Mouse (Mus musculus) ZHBTc4 (cell line): Measurements from ENCODE around the gene Abca17.

ENCODE experiments used
- DNase-seq: peaks from one replicate; pipeline ENCODE4 v3.0.0-alpha.2; 2011; ENCODE audit warnings: low read depth, low spot score

Abca17 gene

DNA sequence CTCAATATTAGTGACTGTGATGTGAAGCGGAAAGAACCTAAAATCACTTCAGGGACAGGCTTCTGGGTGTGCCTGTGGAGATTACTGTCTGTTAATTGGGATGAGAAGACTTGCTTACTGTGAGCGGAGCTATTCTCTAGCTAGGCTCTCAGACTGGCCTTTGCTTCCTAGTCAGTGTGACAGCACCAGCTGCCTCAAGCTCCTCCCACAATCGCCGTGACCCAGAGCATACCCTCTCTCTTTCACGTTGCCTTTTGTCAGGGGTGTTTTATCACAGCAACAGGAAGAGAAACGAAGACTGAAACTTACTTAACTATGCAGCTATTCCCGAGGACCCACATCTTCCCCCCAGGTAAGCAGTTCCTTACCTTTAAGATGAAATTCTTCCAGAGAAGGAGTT is 4.0 kb downstream of the Abca17 start:
- DNase-seq: no peak

DNA sequence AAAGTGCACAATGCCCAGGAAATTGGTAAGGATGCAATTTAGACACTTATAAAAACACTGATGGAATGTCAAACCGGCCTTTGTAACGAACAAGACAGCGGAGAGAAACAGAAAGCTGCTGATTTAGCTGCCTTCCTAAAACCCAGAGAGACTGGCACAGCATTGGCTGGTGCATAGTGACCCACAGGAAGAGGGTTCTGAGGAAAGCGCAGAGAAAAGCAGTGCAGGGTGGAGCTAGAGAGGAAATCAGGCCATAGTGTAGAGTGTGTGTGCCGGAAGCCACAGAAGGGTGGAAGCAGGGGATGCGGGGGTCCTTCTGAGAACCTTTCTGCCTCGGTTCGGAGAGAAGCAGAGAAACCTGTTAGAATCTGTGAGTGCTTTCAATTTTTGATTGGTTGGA is 6.2 kb downstream of the Abca17 start:
- no peak for DNase-seq

DNA sequence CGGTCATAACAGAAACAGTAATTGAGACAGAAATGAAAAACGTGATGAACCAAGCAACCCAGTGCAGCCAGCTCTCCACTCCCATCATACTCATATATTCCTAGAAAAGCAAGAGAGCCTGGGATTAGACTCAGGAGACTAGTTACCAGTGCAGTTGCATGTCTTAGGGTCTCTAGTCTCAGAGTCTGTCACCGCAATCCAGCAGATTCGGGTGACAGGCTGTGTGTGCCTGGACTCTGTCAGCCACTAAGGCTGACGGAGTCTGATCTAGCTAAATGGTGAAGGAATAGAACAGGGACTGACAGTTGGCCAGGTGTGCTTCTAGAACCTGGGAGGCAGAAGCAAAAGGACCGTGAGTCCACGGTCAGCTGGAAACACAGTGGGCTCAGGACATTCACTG is 23.2 kb downstream of the Abca17 start:
- no peak for DNase-seq

DNA sequence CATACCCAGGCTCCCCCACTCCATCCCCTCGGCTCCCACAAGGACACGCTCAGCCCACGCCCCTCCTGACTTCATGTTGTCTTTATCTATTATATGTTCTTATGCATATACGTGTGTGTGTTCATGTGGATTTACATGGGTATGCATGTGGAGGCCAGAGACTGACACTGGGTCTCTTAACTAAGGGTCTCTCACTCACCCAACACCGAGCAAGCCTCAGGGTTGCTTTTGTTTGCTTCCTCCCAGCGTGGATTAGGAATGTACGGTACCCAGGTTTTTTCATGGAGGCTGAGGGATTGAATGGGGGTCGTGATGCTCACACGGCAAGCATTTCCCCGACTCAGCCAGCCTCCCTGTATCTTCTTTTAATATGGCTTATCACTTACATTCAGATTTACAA is 25.8 kb downstream of the Abca17 start:
- no peak for DNase-seq

DNA sequence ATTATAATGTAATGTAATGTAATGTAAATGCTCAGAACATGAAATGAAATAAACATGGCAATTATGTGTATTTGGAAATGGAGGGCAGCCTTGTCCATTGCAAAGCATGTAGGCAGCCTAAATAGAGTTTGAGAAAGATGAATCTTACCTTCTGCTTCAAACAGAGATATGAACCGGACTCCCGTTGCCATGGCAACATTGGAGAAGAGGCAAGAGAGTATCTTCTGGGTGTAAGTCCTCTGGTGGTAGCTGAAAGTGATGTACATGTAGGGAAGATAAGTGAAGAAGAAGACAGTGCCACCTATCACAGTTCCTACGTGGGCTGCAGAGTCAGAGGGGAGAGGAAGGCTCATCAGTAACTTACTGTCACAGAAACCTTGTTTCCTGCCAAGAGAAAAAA is 30.0 kb downstream of the Abca17 start:
- no peak for DNase-seq

DNA sequence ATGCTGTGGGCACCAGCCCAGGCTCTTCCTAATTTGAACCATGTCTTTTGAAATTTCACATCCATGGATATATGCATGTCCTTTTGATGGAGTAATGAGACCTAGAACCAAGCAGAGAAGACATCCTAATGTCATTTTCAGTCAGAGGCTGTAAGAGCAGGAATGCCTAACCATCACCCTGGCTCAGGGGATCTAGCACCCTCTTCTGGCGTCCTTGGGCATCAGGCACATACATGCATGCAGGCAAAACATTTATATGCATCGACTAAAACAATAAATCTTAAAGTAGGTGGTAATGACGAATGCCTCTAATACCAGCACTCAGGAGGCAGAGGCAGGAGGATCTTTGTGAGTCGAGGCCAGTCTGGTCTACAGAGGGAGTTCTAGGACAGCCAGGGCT is 43.4 kb downstream of the Abca17 start:
- DNase-seq: peak; percentile 47

GRCm38 (mm10) chr17:24300651-24301050 is 50.2 kb downstream of the Abca17 start:
- no peak for DNase-seq

DNA sequence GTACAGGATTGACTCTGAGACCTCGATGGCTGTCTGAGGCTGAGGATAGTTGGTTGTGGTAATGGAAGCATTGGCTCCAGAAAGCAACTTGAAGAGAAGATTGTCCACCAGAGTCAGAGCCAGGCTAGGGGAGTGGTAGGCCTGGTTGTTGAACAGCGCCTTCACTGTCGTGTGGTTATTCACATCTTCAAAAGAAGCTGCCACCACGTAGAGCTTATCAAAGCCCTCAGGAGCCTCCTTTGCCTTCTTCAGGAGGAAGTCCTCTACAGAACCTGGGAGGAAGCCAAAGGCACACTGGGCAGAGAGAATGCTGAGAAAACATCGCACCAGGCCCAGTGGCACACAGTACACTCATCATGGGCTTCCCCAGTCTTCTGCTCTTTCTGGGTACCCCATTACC is 61.5 kb downstream of the Abca17 start:
- DNase-seq: no peak

GRCm38 (mm10) chr17:24288477-24288876 is 62.4 kb downstream of the Abca17 start:
- DNase-seq: no peak

GRCm38 (mm10) chr17:24285680-24286079 is 65.2 kb downstream of the Abca17 start:
- no peak for DNase-seq

GRCm38 (mm10) chr17:24283266-24283818 is 67.5 kb downstream of the Abca17 start:
- DNase-seq: no peak

DNA sequence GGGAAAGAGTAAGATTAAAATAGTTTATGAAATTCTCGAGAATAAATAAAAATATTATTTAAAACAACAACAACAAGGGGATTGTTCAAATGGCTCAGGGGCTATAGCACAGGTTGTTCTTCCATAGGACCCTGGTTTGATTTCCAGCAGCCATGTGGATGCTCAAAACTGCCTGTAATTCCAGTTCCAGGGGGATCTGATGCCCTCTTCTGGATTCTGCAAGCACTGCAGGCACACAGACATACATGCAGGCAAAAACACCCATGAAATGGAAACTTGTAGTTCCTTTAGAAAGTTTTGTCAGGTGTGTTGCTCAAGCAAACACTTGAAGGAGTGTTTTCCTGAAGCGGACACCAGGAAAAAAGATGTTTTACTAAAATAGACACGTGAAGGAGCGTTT is 68.2 kb downstream of the Abca17 start:
- peak; percentile 56 for DNase-seq

DNA sequence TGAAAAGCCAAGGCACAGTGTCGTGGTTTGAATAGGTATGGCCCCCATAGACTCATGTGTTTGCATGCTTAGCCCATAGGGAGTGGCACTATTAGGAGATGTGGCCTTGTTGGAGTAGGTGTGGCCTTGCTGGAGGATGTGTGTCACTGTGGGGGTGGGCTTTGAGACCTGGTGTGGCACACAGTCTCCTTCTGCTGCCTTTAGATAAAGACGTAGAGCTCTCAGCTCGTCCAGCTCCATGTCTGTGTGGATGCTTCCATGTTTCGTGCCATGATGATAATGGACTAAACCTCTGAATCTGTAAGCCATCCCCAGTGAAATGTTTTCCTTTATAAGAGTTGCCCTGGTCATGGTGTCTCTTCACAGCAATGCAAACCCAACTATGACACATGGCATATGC is 71.0 kb downstream of the Abca17 start:
- no peak for DNase-seq

DNA sequence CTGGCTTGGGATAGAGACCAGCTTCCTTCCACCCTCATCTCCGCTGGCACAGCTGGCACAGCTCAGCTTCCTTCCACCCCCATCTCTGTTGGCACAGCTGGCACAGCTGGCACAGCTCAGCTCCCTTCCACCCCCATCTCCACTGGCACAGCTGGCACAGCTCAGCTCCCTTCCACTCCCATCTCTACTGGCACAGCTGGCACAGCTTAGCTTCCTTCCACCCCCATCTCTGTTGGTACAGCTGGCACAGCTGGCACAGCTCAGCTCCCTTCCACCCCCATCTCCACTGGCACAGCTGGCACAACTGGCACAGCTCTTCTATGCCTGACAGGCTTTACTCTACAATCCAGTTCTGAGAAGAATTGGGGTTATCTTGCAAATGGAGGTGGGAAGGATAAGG is 83.7 kb downstream of the Abca17 start:
- no peak for DNase-seq

- DNase-seq: no peak
Measured at GRCm38 (mm10) chr17:24264766-24265165, 86.1 kb downstream of the Abca17 start.

- DNase-seq: no peak
Measured at GRCm38 (mm10) chr17:24260516-24260915, 90.4 kb downstream of the Abca17 start.

DNA sequence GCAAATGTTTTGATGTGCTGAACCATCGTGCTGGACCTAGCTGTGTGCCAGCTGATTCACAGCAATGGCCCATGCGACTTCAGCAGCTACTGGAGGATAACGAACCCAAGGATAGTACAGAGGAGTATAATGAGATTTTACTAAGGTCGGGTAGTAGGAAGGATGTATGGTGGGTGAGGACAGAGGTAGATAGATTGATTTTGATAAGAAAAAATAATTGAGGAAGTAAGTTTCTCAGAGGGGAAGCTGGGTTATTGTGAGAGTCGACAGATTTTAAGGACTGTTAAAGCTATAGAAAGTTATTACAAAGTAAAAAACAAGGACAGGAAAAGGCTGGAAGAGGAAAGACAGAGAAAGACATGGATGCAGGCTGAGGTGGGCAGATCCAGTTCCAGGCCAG is 91.2 kb downstream of the Abca17 start:
- DNase-seq: no peak

GRCm38 (mm10) chr17:24258981-24259380 is 91.9 kb downstream of the Abca17 start:
- DNase-seq: no peak

- no peak for DNase-seq
Measured at GRCm38 (mm10) chr17:24252329-24252728, 98.5 kb downstream of the Abca17 start.

DNA sequence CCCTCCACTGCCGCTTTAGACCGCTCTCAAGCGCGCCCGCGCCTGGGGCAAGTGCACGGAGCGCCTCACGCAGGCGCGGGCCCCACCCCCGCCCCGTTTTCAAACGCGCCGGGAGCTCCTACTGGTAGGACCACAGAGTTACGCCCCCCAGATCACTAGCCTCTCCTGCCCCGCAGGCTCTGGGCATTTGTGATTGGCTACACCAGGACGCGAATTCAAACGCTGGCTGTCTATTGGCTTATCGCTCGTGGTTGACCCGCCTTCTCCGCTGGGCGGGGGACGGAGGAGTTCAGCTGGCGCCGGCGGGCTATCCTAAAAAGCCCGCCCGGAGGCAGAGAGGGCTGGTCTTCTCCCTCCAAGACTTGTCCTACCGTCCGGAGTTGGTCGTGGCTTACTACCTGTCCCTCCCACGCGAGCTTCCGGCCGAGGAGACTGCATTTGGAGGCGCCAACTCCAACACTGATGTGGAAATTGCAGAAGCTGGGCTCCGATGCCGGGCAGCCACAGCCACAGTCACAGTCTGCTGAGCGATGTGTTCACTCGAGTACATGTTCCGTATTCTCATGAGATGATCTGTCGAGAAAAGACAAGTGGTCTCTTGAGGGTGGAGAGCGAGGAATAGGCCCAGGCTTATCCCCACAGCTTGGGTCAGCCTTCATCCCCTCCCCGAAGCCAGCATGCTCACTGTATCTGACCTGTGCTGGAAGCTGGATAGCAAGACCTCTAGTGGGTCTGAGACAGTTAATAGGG is 99.4 kb downstream of the Abca17 start, which contains the start of gene Ccnf:
TSS of gene Ccnf (minus strand) at position 165 of the 750 bp plus-strand sequence.
- peak; percentile 100 for DNase-seq

- DNase-seq: no peak
Measured at GRCm38 (mm10) chr17:24250988-24251319, 99.9 kb downstream of the Abca17 start.

GRCm38 (mm10) chr17:24248641-24249040 is 102.2 kb downstream of the Abca17 start:
- DNase-seq: peak; percentile 72

DNA sequence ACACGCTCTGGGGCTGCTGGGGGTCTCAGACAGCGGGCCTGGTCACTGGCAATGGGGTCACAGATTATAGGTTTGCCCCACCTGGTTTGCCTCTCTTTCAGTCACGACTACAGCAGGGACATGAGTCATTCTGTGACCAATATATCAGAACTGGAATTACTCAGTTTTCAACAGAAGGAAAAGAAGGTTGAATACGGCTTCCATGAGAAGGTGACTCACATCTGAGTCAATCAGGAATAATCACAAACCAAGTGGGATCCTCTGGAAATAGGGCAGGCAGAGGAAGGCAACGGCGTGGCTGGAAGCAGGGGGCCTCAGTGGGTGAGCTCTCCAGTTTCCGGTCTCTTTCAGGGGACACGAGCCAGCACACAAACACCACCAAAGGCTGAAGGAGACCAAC is 106.8 kb downstream of the Abca17 start:
- no peak for DNase-seq
